Mouse (Mus musculus) layer of hippocampus, adult 9-10 months (tissue): Measurements from ENCODE around the gene Nsd2.

Experiments
- DNase-seq: peaks from one replicate; pipeline ENCODE4 v3.0.0; 2022; ENCODE audit warnings: low spot score

Nsd2 gene

DNA sequence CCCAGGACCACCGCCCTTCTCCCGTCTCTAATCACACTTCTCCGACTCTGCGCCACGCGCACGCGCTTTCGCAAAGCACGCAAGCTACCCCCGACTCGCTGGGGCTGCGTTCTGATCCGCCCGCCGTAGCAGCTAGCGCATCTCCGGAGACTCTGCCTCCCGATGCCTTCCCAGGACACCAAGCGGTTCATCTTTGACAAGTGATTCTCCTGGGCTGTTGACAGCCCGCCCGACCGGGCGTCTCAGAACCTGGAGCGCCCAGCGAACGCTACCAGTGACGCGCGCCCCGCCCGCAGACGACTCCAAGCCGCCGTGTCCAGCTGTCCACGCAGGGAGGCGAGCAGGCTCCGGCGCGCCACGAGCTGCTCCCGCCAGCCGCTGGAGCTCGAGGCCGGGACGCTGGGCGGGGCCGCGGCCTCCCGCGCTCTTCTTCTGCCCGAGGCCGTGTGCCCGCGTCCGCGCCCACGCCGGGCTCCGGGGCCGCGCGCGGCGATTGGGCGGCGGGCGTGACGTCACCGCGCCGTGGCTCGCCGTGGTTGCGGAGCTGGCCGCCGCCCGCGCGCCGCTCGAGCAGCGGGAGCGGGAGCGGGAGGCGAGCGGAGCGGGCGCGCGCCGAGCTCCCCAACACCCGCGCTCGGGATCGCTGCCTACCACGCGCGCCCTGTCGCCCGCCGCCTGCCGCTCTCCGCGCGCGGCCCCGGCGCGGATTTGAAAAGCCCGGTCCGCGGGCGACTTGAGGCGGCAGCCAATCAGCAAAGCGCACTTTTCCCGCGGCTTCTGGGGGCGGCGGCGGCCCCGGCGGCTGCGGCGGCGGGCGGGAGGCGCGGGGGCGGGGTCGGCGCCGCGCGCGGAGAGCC lies at the start of gene Nsd2:
Gene Nsd2 (plus strand): TSS at position 850 of the 857 bp plus-strand sequence.
- DNase-seq = peak; percentile 51

- no peak for DNase-seq
Measured at GRCm38 (mm10) chr5:33777195-33777594, 43.3 kb upstream of the Nsd2 start.

GRCm38 (mm10) chr5:33781964-33782344 lies 38.6 kb upstream of the Nsd2 start:
- DNase-seq = no peak

DNA sequence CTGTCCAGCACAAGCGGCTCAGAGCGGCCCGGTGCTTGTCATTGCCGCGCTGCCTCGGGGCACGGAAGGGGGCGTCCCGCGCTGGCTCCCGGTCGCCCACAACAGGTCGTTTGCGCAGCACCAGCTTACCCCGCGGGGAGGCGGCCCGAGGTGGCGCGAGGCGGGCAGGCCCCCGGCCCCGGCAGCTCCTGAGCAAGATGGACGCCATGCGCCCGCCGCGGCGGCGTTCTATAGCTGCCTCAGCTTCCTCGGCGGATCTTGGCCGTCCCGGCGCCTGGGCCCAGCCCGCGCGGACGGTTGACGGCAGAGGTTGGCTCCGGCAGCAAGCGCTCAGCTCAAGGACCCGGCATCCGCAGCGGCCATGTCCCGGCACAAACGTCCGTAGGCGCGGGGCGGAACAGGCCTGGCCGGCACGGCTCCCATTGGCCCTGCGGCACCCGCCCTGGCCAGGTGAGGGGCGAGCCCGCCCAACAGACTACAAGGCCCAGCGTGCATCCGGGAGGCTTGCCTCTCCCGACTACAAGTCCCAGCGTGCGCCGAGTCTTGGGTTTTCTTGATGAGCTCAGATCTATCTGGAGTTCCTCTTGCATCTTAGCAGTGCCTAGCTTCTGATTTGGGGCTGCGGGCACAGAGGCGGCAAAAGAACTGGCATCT lies 38.1 kb upstream of the Nsd2 start, which contains the start of gene Letm1:
Gene Letm1 (minus strand): TSS at position 473 of the 654 bp plus-strand sequence.
- DNase-seq = peak; percentile 92

DNA sequence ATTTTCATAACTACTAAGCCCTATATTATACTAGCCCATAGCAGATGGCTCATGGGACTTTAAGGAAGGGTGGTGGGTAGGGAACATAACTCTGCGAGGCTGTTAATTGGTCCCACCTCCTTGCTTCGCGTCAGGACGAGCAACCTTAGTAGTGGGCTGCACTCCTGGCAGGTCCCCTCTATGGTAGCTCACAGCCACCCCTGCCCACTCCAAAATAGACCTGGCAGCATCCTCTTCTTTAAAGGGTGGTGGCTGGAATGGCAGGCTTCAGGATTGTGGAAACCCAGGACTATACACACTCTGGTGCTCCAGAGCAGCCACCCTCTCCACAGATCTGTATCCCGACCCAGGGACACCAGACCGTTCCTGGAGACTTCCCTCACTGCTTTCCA lies 37.5 kb upstream of the Nsd2 start:
- DNase-seq = no peak

DNA sequence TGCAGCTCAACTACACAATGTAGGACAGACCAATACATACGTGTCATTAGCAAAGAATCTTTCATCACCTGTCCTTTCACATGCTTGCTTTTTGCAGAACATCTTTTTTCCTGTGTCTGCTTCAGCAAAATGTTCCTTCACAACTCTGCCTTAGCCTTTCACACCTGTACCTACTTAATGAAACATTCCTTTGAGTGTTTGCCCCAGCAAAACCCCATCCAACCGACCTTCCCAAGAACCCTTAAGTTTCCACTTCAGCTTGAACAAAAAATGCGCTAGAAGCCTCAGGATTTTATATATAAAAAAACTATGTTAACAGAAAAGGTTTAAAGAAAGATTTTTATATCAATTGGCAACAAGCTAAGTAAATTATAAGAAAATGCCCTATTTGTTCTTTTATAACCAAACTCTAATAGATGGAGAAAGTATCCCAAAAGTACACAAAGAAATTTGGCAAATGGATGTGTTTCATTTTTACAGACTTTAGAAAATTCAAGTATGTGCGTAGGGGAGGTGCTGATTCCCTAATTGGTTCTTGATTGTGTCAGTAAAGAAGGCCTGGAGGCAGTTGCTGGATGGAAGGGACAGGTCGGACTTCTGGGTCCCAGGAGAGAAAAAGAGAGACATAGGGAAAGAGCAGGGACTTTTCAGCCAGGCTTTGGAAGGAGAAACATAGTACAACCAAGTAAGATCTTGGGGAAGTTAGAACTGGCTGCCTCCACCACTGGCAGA lies 28.4 kb upstream of the Nsd2 start:
- DNase-seq = no peak

- no peak for DNase-seq
Measured at GRCm38 (mm10) chr5:33803337-33803736, 17.2 kb upstream of the Nsd2 start.

- DNase-seq = no peak
Measured at GRCm38 (mm10) chr5:33811519-33811918, 9.0 kb upstream of the Nsd2 start.

DNA sequence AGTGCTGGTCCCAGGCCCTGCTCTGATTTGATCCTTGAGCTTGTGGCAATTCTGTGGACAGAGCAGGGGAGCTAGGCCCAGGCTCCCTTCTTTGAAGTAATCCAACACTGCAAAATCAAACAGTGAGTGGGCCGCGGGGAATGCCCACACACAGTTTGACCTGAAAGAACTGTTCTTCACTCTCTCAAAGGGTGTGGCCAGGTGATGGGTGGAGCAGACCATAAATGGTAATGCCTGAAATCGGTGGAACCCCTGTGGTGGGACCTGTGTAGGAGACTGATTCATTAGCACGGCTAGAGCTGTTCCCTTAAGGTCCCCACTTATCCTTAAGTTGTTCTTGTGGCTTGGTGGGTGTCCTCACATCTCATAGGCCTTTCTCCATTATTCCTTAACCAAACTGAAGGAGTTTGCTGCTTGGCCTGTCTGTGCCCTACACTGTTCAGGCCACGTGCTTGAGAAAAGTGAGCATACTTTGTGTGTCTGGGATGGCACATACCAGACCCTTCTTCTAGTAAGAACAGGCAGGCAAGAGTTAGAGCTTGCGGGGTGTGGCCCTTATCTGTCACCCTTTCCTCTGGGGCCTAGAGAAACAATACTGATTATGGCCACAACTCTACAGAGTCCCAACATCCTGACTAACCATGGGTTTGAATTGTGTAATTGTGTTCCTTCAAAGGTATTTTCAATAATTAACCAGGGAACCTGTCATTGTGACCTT lies 4.4 kb upstream of the Nsd2 start:
- no peak for DNase-seq

DNA sequence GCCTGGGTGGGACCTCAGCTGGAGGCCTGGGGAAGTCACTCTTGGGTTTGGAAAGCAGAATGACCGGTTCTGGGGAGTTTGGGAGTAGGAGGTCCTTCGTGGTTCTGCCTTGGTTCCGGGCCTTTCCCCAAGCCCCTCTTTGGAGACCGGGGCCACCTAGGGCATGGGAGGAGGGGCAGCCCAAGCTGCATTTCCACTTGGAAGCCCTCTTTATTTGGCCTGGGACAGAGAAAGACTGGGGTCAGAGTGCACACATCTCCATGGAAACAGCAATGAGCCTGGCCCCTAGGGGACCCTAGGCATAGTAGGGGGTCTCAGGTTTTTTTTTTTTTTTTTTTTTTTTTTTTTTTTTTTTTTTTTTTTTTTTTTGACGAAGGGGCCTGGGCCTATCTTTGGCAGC lies 2.4 kb upstream of the Nsd2 start:
- DNase-seq = no peak

DNA sequence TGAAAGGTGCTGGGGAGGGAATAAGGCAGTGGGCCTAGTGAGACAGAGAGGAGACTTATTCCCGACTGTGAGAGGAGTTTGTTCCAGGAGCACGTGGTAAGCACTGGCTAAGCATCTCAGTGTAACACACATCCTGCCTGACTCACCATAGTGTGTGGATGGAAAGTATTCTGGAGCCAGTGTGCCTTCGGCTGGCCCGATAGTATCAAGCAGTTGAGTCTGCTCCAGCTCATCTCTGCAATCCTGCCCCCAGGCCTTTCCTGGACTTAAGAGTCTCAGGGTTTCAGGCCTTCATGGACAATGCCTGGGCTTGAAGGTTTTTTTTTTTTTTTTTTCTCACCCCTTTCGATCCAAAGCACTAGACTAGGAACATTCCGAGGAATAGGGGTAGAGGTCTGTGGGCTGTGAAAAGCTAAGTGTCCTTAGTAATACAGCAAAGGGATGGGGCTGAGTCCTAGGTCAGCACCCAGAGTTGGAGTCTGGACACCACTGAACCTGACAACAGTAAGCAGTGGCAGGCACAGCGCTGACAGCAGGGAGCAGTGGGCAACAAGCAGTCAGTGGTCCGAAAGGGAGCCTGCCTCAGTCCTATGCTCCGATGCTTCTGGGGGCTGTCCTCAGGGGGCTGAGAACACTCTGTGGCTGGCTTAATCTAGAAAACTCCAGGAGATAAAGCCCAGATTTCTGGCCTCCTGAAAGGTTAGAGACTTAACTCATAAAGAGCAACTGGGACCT lies 1.2 kb upstream of the Nsd2 start:
- DNase-seq = no peak

GRCm38 (mm10) chr5:33820733-33821621 lies 452 bp downstream of the Nsd2 start:
- DNase-seq = no peak

- DNase-seq = no peak
Measured at GRCm38 (mm10) chr5:33821901-33822427, 1.4 kb downstream of the Nsd2 start.

- DNase-seq = no peak
Measured at GRCm38 (mm10) chr5:33822456-33822855, 1.9 kb downstream of the Nsd2 start.

- no peak for DNase-seq
Measured at GRCm38 (mm10) chr5:33826001-33826400, 5.5 kb downstream of the Nsd2 start.

DNA sequence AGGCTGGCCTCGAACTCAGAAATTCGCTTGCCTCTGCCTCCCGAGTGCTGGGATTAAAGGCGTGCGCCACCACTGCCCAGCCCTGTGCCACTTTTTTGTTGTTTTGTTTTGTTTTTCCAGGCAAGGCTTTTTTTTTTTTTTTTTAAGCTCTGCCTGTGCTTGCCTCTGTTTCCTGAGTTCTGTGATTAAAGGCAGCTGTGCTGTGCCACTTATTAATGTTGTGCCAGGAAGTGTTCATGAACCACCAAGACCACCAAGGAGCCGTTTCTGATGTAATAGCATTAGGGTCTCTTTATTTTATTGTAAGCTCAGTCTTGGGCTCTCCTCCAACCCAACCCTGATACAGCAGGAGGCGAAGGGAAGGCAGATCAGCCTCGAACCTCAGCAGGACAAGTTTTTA lies 7.6 kb downstream of the Nsd2 start:
- DNase-seq = no peak

- no peak for DNase-seq
Measured at GRCm38 (mm10) chr5:33829958-33830357, 9.4 kb downstream of the Nsd2 start.

GRCm38 (mm10) chr5:33830832-33831231 lies 10.3 kb downstream of the Nsd2 start:
- DNase-seq = no peak

DNA sequence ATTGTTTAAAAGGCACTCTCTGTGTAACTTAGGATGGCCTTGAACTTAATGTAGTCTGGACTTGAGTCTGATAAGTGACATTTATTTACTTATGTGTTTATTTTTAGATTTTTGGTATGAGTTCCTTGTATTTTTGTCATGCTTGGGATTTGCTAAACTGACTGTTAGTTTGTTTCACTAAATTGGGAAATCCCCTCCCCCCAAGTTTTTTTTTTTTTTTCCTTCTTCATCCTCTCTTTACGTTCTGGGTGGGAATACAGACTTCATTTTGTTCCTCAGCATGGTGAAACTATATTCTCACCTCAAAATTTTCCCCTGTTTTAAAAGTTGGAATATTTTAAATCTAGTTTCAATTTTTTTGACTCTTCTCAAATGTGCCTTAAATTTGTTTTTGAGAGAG lies 20.8 kb downstream of the Nsd2 start:
- no peak for DNase-seq

DNA sequence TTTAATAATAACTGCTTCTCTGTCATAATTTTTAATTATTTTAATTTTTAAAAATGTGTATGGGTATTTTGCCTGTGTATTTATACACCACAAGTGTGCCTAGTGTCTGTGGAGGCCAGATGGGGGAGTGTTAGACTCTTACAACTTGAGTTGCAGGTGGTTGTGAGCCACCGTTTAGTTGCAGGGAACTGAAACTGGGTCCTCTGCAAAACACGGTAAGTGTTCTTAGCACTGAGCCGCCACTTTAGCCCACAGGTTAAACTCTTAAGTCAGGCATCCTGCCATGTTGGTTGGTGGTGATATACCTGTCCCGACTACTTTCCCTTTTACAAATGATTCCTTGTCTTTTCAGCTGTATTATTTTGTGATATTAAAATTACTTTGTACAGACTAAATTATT lies 22.0 kb downstream of the Nsd2 start:
- DNase-seq = no peak
